Mouse (Mus musculus) subcutaneous adipose tissue, adult 2 months (tissue): ENCODE data around the gene Gna11. TPM values are rescaled to one million over a fixed set of nuclear protein-coding genes. Genes with fewer than 3 reads are reported as not detected.

Experiments used
- polyA plus RNA-seq: library from polyadenylated mRNA; depleted of rRNA; stranded (reverse); fragments of >200 nt; gene quantifications from 2 replicates; pipeline ENCODE4 v1.2.3, GENCODE M21; 2012; ENCODE audit warnings: low replicate concordance; rRNA removed

Gene Gna11
- 141 and 164 TPM in 2 replicates for polyA plus RNA-seq

GRCm38 (mm10) chr10:81545161-81545747, at the start of gene Gna11:
Gene Gna11, minus strand, starts transcription at chr10:81545190.

GRCm38 (mm10) chr10:81574081-81575056, 29.4 kb upstream of the Gna11 start, which contains the start of gene Tle2:
Gene Tle2, plus strand, starts transcription at chr10:81574561.

GRCm38 (mm10) chr10:81559163-81559626, 14.2 kb upstream of the Gna11 start, which contains the start of gene Aes:
Gene Aes, plus strand, starts transcription at chr10:81559488.

GRCm38 (mm10) chr10:81524051-81524605, 20.9 kb downstream of the Gna11 start, which contains the start of gene Gna15:
Gene Gna15, minus strand, starts transcription at chr10:81524225.

GRCm38 (mm10) chr10:81500032-81500431, 45.0 kb downstream of the Gna11 start, which contains the start of gene S1pr4:
Gene S1pr4, minus strand, starts transcription at chr10:81500132.

GRCm38 (mm10) chr10:81496264-81496901, 48.6 kb downstream of the Gna11 start, which contains the start of gene Ncln:
Gene Ncln, minus strand, starts transcription at chr10:81496392.

GRCm38 (mm10) chr10:81482533-81482889, 62.5 kb downstream of the Gna11 start, which contains the start of gene Celf5:
Gene Celf5, minus strand, starts transcription at chr10:81482709.

Other genes with a start within 250 kb of the Gna11 start
- 23.1 and 38.0 TPM in 2 replicates for gene Cactin, start 224.1 kb downstream of the Gna11 start, polyA plus RNA-seq
- gene Tbxa2r, start 216.5 kb downstream of the Gna11 start, polyA plus RNA-seq, result 10.1 and 16.3 TPM in 2 replicates
- 2.2 and 4.8 TPM in 2 replicates for gene Gipc3, start 201.9 kb downstream of the Gna11 start, polyA plus RNA-seq
- gene Hmg20b, start 194.7 kb downstream of the Gna11 start, polyA plus RNA-seq, result 69.5 and 90.1 TPM in 2 replicates
- 38.6 and 41.1 TPM in 2 replicates for gene Mfsd12, start 187.7 kb downstream of the Gna11 start, polyA plus RNA-seq
- 0.43 and 1.8 TPM in 2 replicates for gene 4930404N11Rik, start 179.4 kb downstream of the Gna11 start, polyA plus RNA-seq
- gene Fzr1, start 166.7 kb downstream of the Gna11 start, polyA plus RNA-seq, result 56.1 and 75.2 TPM in 2 replicates
- gene Dohh, start 160.8 kb downstream of the Gna11 start, polyA plus RNA-seq, result 61.5 and 66.9 TPM in 2 replicates
- 3.2 and 5.1 TPM in 2 replicates for gene Gm48551, start 160.7 kb downstream of the Gna11 start, polyA plus RNA-seq
- gene Gm48552, start 156.2 kb downstream of the Gna11 start, polyA plus RNA-seq, result 1.5 and 1.8 TPM in 2 replicates
- gene Smim24, start 152.1 kb downstream of the Gna11 start, polyA plus RNA-seq, result 9.8 and 12.3 TPM in 2 replicates
- 67.7 and 99.8 TPM in 2 replicates for gene Nfic, start 89.6 kb downstream of the Gna11 start, polyA plus RNA-seq
- gene Celf5, start 62.5 kb downstream of the Gna11 start, polyA plus RNA-seq, result 0.70 and 0.93 TPM in 2 replicates
- gene Ncln, start 48.8 kb downstream of the Gna11 start, polyA plus RNA-seq, result 174 and 241 TPM in 2 replicates
- 7.2 and 9.4 TPM in 2 replicates for gene S1pr4, start 45.1 kb downstream of the Gna11 start, polyA plus RNA-seq
- 3.8 and 5.3 TPM in 2 replicates for gene Gna15, start 21.0 kb downstream of the Gna11 start, polyA plus RNA-seq
- 885 and 1,244 TPM in 2 replicates for gene Aes, start 14.3 kb upstream of the Gna11 start, polyA plus RNA-seq
- 43.6 and 76.2 TPM in 2 replicates for gene Tle2, start 29.4 kb upstream of the Gna11 start, polyA plus RNA-seq
- gene Tle6, start 55.9 kb upstream of the Gna11 start, polyA plus RNA-seq, result 9.9 and 14.9 TPM in 2 replicates
- 1.1 and 1.3 TPM in 2 replicates for gene BC025920, start 61.1 kb upstream of the Gna11 start, polyA plus RNA-seq
- 24.8 and 39.4 TPM in 2 replicates for gene Sirt6, start 82.6 kb upstream of the Gna11 start, polyA plus RNA-seq
- 36.2 and 58.5 TPM in 2 replicates for gene Ankrd24, start 83.3 kb upstream of the Gna11 start, polyA plus RNA-seq
- gene Gm10778, start 103.9 kb upstream of the Gna11 start, polyA plus RNA-seq, result 0.34 and 0.55 TPM in 2 replicates
- 0.60 and 1.3 TPM in 2 replicates for gene Zfp433, start 159.6 kb upstream of the Gna11 start, polyA plus RNA-seq
- gene Gm3055, start 226.0 kb upstream of the Gna11 start, polyA plus RNA-seq, result 0.44 and 1.3 TPM in 2 replicates